Mouse (Mus musculus) forebrain, embryonic 15.5 days (tissue): ENCODE measurements around the gene Ppp1r9a. TPM values are rescaled to one million over a fixed set of nuclear protein-coding genes. Genes with fewer than 3 reads are reported as not detected.

ENCODE experiments used
- ATAC-seq: fragments of 200-750 bp; cut with Nextera tagmentation; replicated peaks from 2 replicates; pipeline ENCODE4 v1.8.0; 2017; ENCODE audit warnings: mild to moderate bottlenecking, moderate TSS enrichment, moderate library complexity
- H3K27ac ChIP-seq: fragments of 300-500 bp; sonication (generic); replicated peaks from 2 replicates; pipeline ENCODE4 v1.5.1; 2015; ENCODE audit warnings: mild to moderate bottlenecking, inconsistent platforms
- H3K27me3 ChIP-seq: fragments of 300-500 bp; sonication (generic); 2 replicates; pipeline ENCODE4 v1.6.1; 2015; ENCODE audit warnings: inconsistent platforms
- H3K36me3 ChIP-seq: fragments of 300-500 bp; sonication (generic); 2 replicates; pipeline ENCODE4 v1.6.1; 2015; ENCODE audit warnings: mild to moderate bottlenecking, inconsistent platforms
- H3K4me1 ChIP-seq: fragments of 300-500 bp; sonication (generic); 2 replicates; pipeline ENCODE4 v1.6.1; 2015; ENCODE audit warnings: inconsistent platforms
- H3K4me2 ChIP-seq: fragments of 300-500 bp; sonication (generic); replicated peaks from 2 replicates; pipeline ENCODE4 v1.6.1; 2015; ENCODE audit warnings: mild to moderate bottlenecking, inconsistent platforms
- H3K4me3 ChIP-seq: fragments of 300-500 bp; sonication (generic); 2 replicates; pipeline ENCODE4 v1.5.1; 2015; ENCODE audit warnings: mild to moderate bottlenecking, inconsistent platforms
- H3K9ac ChIP-seq: fragments of 300-500 bp; sonication (generic); replicated peaks from 2 replicates; pipeline ENCODE4 v1.6.1; 2015; ENCODE audit warnings: mild to moderate bottlenecking, inconsistent platforms
- H3K9me3 ChIP-seq: fragments of 300-500 bp; sonication (generic); 2 replicates; pipeline ENCODE4 v1.6.1; 2016; ENCODE audit warnings: inconsistent platforms
- WGBS: fragments of 180-500 bp; shearing (Covaris S2); methylation state at CpG from one replicate; pipeline ENCODE4 v1.1.7; 2015; ENCODE audit warnings: mixed read lengths; 5-methylcytosine and 5-hydroxymethylcytosine counted together
- polyA plus RNA-seq: library from polyadenylated mRNA; unstranded; fragments of >200 nt; fragmentation: Nextera tagmentation; extraction: Ambion mirVana; gene quantifications from 2 replicates; pipeline ENCODE4 v1.2.1, GENCODE M21; 2015

Gene Ppp1r9a
- polyA plus RNA-seq, 1 experiment from 2014 or later = 43.8 TPM

DNA sequence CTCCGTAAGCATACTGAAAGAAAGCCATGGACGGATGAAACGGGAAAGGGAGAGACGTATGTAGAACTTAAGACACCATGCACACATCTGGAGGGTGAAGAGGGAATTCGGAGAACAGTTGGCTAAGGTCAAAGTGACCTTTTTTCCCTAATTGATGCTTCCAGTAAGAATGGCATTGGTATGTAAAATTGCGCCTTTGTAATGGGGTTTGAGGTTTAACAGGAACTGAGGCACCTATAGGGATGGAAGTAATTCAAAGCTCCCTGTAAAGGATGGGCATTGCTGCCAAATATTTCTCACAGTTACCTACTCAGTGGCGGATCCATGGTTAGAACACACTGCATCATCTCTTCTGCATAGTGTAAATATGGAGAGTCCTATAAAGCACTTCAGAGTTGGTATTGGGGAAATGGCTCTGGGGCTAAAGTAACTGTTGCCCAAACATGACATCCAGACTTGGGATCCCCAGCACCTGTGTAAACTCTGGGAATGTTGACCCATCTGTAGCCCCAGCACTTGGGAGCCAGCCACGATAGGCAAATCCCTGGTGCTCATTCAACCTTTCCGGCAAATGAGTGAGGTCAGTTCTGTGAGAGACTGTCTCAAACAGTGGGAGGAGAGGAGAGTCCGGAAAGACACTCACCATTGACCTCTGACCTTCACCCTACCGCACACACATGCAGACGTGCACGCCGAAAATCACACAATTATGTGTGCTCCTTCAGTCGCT, 216.6 kb downstream of the Ppp1r9a start:
- 0 out of 2 replicates have a peak, but pooled peaks have one; percentile 27 for ATAC-seq
- Histone ChIP-seq H3K9ac (no peak overlapping the region), H3K4me3 (no peak overlapping the region), H3K27ac (no peak overlapping the region), H3K9me3 (no peaks in the 10 kb centered on the region), H3K27me3 (no peaks in the 10 kb centered on the region), H3K4me1 (peaks cover 10% of the 10 kb centered on the region), H3K36me3 (peaks cover 4% of the 10 kb centered on the region), H3K4me2 (no peak overlapping the region)
- WGBS = 88% methylated on average over 15 of the region's 15 CpGs

- Histone ChIP-seq H3K9me3 (no peaks in the 10 kb centered on the region), H3K4me1 (peaks cover 10% of the 10 kb centered on the region), H3K27me3 (no peaks in the 10 kb centered on the region), H3K27ac (peak overlapping the region; percentile 55), H3K4me2 (no peak overlapping the region), H3K36me3 (peaks cover 2% of the 10 kb centered on the region), H3K9ac (no peak overlapping the region), H3K4me3 (no peak overlapping the region)
- ATAC-seq = peak; percentile 59
- WGBS = 22% methylated on average over 3 of the region's 3 CpGs
These were observed 217.5 kb downstream of the Ppp1r9a start for GRCm38 (mm10) chr6:5120229-5120628.

DNA sequence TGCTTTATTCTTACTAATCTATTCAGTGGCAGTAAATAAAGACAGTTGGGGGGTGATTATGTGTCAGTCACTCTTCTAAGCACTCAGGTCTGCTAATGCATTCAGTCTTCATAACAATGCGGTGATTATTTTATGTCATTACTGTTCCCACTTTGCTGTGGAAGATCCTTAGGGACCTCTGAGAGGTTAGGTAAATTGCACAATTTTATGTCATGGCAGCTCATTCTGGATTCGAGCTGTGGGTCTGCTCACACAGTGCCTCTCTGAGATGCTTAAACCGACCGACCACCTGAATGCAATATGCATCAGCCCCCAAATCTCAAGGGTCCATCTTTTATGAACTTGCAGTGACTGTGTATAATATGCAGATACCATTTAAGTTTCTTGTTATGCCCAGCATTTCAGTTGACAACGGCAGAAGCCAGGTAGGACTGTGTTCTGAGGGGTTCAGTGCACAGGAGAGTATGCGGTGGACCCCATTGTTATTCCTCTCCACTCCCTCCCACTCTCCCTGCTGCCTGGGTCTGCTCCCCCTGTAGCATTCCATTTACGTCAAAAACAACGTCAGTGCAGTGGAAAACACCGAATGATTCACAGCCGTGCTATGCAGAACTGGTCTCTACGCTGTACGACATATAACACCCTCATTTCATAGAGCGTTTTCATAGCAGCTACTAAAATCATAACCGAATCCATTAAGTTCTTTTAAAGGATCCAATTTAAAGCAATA, 226.8 kb downstream of the Ppp1r9a start:
- H3K27ac ChIP-seq = peak overlapping the region; percentile 43; the same call in 1 of the 2 replicates
- H3K27me3 ChIP-seq = no peaks in the 10 kb centered on the region
- H3K9ac ChIP-seq = no peak overlapping the region
- no peak overlapping the region for H3K4me2 ChIP-seq
- H3K4me3 ChIP-seq = no peak overlapping the region
- no peaks in the 10 kb centered on the region for H3K9me3 ChIP-seq
- H3K36me3 ChIP-seq = peaks cover 5% of the 10 kb centered on the region; the same call in 1 of the 2 replicates
- no peaks in the 10 kb centered on the region for H3K4me1 ChIP-seq
- WGBS = 74% methylated on average over 14 of the region's 14 CpGs
- ATAC-seq = 0 out of 2 replicates have a peak, but pooled peaks have one; percentile 23

DNA sequence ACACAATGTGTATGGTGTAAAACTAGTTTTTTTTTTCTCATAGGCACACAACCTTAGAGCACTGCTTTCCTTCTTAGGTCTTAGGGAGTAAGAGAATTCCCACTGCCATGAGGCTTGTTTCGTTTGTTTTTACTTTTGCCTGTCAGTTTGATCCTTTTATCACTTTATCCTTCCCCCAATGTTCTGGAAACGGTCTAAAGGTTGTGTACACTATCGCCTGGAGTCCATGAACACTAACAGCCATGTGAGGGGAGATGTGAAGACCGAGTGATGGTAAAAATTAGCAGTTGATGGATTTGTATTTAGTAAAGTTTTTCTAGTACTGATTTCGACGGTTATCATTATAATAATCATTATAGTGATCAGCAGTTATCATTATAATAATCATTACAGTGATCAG, 232.3 kb downstream of the Ppp1r9a start:
- H3K4me3 ChIP-seq = no peak overlapping the region
- 87% methylated on average over 6 of the region's 6 CpGs for WGBS
- ATAC-seq = no peak
- no peaks in the 10 kb centered on the region for H3K27me3 ChIP-seq
- no peak overlapping the region for H3K27ac ChIP-seq
- no peaks in the 10 kb centered on the region for H3K4me1 ChIP-seq
- H3K9ac ChIP-seq = no peak overlapping the region
- no peak overlapping the region for H3K4me2 ChIP-seq
- H3K36me3 ChIP-seq = peaks cover 7% of the 10 kb centered on the region; the same call in 1 of the 2 replicates
- H3K9me3 ChIP-seq = no peaks in the 10 kb centered on the region

GRCm38 (mm10) chr6:5136046-5136445, 233.3 kb downstream of the Ppp1r9a start:
- WGBS = 87% methylated on average over 5 of the region's 6 CpGs

GRCm38 (mm10) chr6:5138875-5139631, 236.3 kb downstream of the Ppp1r9a start:
- Histone ChIP-seq H3K27ac (no peak overlapping the region), H3K36me3 (peaks cover 8% of the 10 kb centered on the region; the same call in 1 of the 2 replicates), H3K4me2 (no peak overlapping the region), H3K9me3 (no peaks in the 10 kb centered on the region), H3K27me3 (no peaks in the 10 kb centered on the region), H3K9ac (no peak overlapping the region), H3K4me3 (no peak overlapping the region), H3K4me1 (no peaks in the 10 kb centered on the region)
- WGBS = 84% methylated on average over 12 of the region's 12 CpGs
- no peak for ATAC-seq

More at GRCm38 (mm10) chr6:5136046-5136445, 233.3 kb downstream of the Ppp1r9a start:
- no peaks in the 10 kb centered on the region for H3K4me1 ChIP-seq
- H3K36me3 ChIP-seq = peaks cover 7% of the 10 kb centered on the region; the same call in 1 of the 2 replicates
- H3K27ac ChIP-seq = no peak overlapping the region
- H3K9me3 ChIP-seq = no peaks in the 10 kb centered on the region
- H3K9ac ChIP-seq = no peak overlapping the region
- no peak for ATAC-seq
- no peak overlapping the region for H3K4me2 ChIP-seq
- no peaks in the 10 kb centered on the region for H3K27me3 ChIP-seq
- H3K4me3 ChIP-seq = no peak overlapping the region

DNA sequence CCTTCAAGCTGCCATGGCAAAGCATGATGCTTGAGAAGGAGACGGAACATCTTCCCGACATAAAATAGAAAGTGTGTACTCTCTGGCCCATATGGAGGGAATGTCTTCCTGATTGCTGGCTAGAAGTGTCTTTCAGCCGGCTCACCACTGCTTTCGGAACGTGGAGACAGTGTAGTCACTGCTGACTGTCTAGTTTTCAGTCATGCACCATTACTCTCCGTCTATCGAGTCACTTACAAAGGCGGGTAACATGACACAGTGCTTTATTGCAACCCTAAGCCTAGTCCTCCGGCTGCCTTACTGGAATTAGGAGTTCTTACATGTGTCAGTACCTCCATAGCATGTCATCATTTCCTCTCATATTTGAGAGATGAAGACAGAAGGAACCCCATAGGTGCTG, 236.9 kb downstream of the Ppp1r9a start:
- Histone ChIP-seq H3K4me2 (no peak overlapping the region), H3K9me3 (no peaks in the 10 kb centered on the region), H3K9ac (no peak overlapping the region), H3K27ac (no peak overlapping the region), H3K4me3 (no peak overlapping the region), H3K36me3 (peaks cover 5% of the 10 kb centered on the region; the same call in 1 of the 2 replicates), H3K27me3 (no peaks in the 10 kb centered on the region), H3K4me1 (no peaks in the 10 kb centered on the region)
- no peak for ATAC-seq
- 89% methylated on average over 9 of the region's 9 CpGs for WGBS

GRCm38 (mm10) chr6:5147488-5148142, 244.9 kb downstream of the Ppp1r9a start:
- Histone ChIP-seq H3K9me3 (no peaks in the 10 kb centered on the region), H3K4me3 (no peak overlapping the region), H3K4me1 (peaks cover 8% of the 10 kb centered on the region), H3K9ac (no peak overlapping the region), H3K4me2 (no peak overlapping the region), H3K36me3 (0 out of 2 replicates have a peak, but pooled peaks cover 8% of the 10 kb centered on the region), H3K27me3 (no peaks in the 10 kb centered on the region), H3K27ac (no peak overlapping the region)
- WGBS = 84% methylated on average over 13 of the region's 13 CpGs
- peak; percentile 47; the same call in 1 of the 2 replicates for ATAC-seq

DNA sequence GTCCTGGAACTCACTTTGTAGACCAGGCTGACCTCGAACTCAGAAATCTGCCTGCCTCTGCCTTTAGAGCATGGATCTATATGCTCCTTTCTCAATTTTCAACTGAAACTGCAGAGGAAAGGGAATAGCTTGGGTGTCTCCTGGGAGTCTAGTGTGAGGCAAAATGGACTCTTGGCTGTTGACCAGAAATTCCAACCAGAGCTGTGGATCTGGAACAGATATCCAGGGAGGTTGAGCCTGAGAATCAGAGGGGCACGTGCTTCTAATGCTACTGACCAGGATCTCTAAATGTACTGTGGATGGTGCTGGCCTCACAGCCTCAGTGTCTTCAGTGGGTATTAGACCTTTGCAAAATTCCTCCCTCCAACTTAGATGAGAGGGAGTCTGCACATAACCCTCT, 247.2 kb downstream of the Ppp1r9a start:
- 81% methylated on average over 2 of the region's 2 CpGs for WGBS
- no peak overlapping the region for H3K4me3 ChIP-seq
- H3K9me3 ChIP-seq = no peaks in the 10 kb centered on the region
- H3K36me3 ChIP-seq = peaks cover 6% of the 10 kb centered on the region
- no peak overlapping the region for H3K4me2 ChIP-seq
- peaks cover 8% of the 10 kb centered on the region for H3K4me1 ChIP-seq
- no peak for ATAC-seq
- H3K27ac ChIP-seq = no peak overlapping the region
- no peaks in the 10 kb centered on the region for H3K27me3 ChIP-seq
- no peak overlapping the region for H3K9ac ChIP-seq

DNA sequence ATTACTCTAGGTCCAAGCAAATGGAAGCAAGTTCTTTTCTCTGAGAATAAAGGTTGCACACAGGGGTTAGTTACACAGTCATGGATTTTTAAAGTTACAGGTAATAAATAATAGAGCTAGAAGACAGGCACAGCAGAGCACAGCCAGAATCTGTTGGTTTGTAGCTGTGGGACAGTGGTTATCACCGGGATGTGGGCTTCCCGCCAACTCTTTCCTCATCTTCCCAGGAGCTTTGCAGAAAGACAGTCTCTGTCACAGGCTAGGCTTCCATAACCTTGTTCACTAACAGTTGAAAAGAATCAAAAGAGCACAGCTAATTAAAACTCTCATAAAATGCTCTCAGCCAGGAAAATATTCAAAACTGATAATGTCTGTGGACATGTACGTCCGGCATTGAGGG, 248.5 kb downstream of the Ppp1r9a start:
- Histone ChIP-seq H3K9ac (no peak overlapping the region), H3K4me2 (no peak overlapping the region), H3K27me3 (no peaks in the 10 kb centered on the region), H3K4me3 (no peak overlapping the region), H3K27ac (no peak overlapping the region), H3K9me3 (no peaks in the 10 kb centered on the region), H3K36me3 (peaks cover 6% of the 10 kb centered on the region), H3K4me1 (peaks cover 8% of the 10 kb centered on the region)
- ATAC-seq = no peak
- 49% methylated on average over 4 of the region's 4 CpGs for WGBS

GRCm38 (mm10) chr6:5152185-5152584, 249.5 kb downstream of the Ppp1r9a start:
- Histone ChIP-seq H3K4me1 (peaks cover 8% of the 10 kb centered on the region), H3K4me2 (no peak overlapping the region), H3K36me3 (peaks cover 4% of the 10 kb centered on the region), H3K9ac (no peak overlapping the region), H3K4me3 (no peak overlapping the region), H3K9me3 (no peaks in the 10 kb centered on the region), H3K27me3 (no peaks in the 10 kb centered on the region), H3K27ac (no peak overlapping the region)
- 99% methylated on average over 2 of the region's 2 CpGs for WGBS
- ATAC-seq = no peak
